Mouse (Mus musculus): ENCODE data around the gene Smyd3.

The Smyd3 gene

DNA sequence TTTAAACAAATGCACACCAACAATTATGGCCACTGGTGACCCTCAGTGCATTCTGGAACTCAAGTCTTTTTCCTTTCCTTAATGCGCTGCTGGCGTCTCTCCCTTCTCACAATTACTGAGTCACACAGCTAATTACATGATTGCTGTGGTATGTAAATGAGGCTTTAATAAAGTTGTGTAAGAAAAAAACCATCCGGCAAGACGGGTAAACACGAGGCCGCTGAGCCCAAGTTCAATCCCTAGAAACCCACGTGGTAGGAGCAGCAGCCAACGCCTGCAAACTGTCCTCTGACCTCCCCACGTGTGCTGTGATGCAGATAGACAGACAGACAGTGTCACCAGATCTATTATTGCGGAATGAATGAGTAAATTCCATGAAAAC lies 58.9 kb downstream of the Smyd3 start:
- DNase-seq (ENCODE audit: low spot score in 2 of 2) = no peak

DNA sequence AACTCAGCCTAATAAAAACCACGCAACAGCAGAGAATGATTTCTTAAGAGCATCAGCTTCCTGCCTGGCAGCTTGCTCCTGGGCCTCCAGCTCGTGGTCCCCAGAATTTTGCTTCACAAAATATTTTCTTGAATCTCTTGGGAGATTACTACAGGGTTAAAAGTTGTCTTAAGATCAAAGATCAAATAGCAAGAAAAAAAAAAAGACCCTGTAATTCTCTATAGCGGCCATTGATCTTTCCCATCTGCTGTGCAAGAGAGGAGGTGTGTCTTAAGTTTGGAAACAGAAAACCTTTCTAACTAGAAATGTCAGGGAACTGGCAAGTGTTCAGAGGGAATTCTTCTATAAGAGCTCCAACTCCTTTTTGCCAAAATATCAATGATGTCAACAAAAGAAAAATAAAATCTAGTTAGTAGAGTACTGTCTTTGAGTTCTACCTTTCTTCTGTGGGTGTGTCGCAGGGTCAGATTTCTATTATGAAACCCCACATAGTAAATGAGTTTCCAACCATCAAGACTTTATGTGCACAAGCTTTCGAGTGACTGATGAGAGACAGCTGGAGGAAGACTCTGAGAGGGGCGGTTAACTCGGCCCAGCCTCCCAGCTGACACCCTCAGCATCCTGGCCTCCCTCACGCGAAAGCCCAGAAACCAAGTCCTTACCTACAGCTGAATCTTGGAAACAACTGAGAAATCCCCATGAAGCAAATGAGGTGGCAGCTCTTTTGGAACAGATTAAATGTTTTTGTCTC lies 59.4 kb downstream of the Smyd3 start:
- no peak for DNase-seq (ENCODE audit: low spot score in 2 of 2)

DNA sequence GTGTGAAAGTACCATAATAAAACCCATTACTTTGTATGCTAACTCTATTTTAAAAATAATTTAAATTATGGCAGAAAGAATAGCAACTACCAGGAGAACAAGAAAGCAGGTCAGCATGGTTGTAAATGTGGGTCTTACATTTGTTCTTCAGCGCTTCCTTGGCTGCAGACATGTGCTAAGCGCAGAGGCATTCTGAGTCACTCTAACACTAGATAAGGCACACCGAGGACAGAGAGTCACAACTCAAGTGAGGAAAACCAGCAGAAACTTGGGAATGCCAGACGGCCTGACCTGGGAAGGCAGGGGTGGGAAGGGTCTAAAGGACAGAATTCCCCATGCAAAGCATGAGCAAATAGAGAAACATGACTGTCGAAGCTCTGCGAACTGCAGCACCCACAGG lies 63.2 kb downstream of the Smyd3 start:
- DNase-seq (ENCODE audit: low spot score in 2 of 2) = no peak

DNA sequence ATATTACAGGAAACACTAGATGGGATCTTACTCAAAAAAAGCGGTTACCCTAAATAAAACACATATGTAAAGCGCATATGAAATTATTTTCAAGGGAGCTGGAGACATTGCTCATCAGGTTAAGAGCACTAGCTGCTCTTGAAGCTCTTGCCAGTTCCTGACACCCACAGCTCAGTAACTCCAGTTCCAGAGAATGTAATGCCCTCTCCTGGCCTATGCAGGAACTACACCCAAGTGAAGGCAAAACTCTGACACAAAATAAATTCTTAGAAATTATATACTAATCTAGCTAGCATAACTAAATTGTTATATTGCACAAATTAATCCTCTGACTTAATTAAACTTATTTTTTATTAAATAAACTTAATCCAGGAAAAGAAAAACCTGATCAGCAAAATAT lies 66.6 kb downstream of the Smyd3 start:
- DNase-seq (ENCODE audit: low spot score in 2 of 2) = no peak

DNA sequence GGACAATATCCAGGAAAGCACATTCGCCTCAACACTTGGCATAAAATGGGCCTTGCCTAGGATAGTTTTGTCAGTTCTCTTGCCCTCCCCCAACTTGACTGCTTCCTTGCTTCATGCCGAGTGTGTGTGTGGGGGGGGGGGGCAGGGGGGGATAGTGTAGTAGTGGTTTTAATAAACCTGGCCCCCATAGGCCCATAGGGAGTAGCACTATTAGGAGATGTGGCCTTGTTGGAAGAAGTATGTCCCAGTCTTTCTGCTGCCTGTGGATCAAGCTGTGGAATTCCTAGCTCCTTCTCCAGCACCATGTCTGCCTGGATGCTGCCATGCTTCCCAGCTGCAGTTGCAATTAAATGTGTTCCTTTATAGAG lies 71.0 kb downstream of the Smyd3 start:
- no peak for DNase-seq (ENCODE audit: low spot score in 2 of 2)

DNA sequence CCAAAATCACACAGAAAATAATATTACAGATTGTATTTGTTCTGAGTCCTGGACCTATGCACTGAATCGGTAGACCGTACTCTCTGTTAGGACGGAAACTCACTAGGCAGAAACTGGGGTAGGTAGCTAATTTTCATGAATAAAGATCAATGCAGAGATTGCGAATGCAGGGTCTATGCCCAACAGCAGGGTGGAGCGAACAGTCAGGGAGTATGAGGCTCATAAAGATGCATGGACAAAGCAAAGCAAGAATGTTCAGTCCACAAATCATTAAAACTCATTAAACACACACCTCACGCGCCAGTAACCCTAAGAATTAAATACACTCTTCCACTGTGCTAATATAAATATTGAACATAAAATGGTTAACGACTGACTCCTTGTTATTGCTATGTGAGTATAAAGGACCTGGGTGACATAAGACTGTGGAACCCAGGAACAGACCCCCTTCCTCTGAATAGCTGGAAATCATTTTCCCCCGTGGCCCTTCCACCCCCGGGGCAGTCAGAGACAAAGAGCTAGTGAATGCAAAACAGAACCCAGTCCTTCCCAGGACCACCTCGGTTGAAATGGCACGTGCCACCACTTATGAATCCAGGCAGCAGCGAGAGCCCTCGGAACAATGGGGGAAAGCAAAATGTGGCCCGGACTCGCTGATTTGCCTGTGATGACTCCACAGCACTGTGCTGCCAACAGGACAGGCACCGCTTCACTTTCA lies 71.6 kb downstream of the Smyd3 start:
- no peak for DNase-seq (ENCODE audit: low spot score in 2 of 2)

DNA sequence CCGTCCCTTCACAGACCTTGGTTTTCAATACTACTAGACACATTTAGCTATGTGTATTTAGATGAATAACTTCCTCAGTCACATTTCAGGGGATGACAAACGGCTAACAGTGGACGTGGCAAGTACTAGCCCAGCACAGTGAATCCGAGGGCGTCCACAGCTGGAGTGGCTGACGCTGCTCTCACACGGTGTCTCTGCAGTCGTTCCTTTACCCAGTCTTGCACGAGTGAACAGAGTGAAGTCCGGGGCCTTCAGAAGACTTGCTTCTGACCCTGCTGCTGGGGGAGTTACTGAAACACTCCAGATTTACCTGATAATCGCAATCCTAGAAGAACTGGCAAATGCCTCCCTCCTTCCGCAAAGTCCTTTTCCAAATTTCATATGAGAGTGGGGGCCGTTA lies 74.0 kb downstream of the Smyd3 start:
- DNase-seq (ENCODE audit: low spot score in 2 of 2) = no peak

DNA sequence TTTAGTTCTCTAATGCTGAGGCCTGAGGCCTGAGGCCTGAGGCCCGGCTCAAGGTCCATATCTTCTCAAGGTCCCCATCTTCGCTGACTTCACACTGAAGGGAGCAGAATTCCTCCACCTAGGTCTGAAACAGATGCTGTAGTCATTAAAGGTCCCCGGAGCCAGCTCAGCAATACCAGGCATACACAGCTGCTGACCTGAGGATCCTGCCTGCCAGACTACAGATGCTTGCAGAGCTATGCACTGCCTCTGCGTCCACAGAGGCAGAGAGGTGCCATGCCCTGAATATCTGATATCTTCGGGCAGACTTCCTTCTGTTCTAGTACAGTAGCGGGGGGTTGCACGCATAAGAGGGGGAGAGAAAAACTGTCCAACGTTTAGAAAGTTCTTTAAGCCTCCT lies 74.4 kb downstream of the Smyd3 start:
- no peak for DNase-seq (ENCODE audit: low spot score in 2 of 2)

DNA sequence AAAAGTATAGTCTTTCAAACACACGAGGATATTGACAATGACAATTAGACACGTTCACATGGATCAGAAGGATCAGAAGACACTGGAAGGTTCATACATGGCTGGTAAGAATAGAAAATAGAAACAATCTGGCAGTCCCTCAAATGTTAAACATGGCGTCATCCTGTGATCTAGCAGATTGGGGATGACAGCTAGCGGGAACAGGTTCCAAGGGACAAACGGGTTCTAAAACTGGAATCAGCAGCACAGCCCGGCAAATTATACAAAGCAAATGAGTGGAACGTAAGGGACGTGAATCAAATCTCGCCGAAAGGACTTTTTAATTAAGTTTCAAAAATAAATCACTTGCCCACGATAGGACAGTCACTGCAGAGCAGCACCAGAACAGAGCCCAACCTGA lies 81.2 kb downstream of the Smyd3 start:
- no peak for DNase-seq (ENCODE audit: low spot score in 2 of 2)

DNA sequence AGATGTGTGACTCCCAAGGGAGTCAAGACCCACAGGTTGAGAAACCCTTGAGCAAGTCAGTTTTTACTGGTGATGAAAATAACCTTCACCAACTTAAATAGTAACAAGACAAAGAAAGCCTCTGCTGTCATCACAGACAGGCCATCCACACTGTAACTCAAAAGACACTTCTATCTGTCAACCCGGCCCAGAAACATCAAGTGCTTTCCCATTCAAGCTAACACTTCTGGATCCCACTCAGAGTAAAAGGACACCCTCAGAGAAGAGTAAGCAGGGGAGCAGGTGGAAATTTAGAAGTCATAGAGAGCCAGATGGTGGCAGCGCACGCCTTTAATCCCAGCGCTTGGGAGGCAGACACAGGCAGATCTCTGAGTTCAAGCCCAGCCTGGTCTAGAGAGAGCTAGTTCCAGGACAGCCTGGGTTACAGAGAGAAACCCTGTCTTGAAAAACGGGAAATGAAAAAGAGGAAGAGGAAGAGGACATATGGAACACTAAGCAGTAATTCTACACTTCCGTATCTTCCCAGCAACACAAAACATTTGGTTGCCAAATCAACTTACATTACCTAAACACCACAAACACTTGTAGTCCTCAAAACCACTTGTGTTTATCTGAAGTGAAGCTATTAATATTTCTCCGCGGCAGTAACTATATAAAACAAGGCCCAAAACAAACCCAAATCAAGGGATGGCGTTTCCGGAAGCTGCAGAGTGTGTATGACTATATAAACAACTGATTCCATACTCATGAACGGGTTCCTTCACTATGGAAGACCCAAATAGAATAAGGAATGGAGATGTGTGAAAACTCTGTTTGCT lies 83.2 kb downstream of the Smyd3 start:
- DNase-seq (ENCODE audit: low spot score in 2 of 2) = peak in 1 of 2 experiments; percentile 3

DNA sequence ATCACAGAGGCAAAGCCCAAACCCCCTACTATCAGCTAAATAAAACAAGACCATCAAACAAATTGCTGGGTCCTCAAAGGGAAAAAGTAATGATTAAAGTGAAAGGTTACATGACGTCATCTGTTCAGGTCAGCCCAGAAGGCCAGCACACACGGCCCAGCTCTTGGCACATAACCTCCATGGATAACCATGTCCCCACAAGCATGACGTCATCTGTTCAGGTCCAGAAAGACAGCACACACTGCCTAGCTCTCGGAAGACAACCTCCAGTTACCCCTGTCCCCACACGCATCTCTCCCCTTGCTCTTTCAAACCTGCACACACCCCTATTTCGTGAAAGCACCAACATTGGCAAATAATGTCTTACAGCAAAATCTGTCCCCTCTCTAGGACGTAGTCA lies 84.0 kb downstream of the Smyd3 start:
- no peak for DNase-seq (ENCODE audit: low spot score in 2 of 2)

DNA sequence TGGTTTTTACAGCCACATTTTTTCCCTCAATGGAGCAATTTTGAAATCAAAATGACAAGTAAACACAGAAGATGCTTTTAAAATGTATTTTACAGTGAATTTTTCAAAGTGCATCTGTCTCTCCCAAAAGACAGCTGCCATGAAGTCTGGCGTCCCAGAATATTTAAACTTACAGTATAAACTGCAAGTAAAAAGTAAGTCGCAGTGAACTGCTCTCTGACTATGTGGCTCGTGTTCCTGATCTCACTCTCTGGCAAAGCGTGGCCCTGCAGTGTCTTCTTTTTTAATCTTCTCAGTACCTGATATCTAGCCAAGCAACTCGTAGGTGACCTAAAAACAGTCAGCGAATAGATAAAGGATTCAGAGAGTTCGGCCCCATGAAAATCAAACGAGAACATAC lies 84.5 kb downstream of the Smyd3 start:
- DNase-seq (ENCODE audit: low spot score in 2 of 2) = no peak

DNA sequence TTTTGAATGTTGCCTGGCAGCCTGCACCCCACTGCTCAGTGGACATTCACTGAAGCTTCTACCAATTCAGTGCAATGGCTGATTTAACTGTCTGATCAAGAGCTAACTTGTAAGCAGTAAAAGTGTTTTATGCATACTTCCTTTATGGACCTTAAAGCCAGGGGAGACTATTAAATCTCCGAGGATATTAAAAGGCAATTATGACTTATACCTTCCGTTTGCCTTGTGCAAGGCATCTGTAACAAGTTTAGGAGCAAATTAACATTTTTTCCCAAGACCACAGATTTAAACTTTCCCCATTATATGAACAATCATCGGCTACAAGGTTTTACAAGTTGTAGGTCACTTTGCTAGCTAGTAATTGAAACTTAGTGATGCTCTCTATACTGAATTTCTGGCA lies 87.8 kb downstream of the Smyd3 start:
- DNase-seq (ENCODE audit: low spot score in 2 of 2) = no peak

DNA sequence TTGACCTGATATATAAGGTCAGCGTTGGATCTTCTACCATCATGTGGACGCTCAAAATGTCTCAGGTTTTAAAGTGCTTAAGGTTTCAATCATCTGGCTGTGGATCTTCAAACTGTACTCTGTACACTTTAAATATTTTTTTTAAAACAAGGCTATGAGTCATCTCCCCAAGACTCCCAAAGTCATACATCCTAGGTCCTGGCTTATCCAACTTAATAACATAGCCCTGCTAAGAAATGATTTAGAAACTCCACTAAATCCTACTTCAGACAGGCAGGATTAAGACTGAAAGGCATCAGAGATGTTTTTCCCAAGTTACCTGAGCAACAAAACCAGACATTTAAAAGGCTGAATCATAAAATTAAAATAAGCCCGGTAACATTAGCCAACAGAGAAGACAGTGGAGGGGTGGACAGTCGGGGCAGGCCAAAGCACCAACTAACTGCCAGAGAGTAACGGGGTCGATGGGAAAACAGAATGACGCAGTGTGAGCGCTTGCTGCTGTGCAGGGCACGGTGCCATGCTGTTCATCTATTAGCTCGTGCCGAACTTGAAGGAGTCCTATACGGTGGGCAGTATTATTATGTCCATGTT lies 92.9 kb downstream of the Smyd3 start:
- DNase-seq (ENCODE audit: low spot score in 2 of 2) = no peak

DNA sequence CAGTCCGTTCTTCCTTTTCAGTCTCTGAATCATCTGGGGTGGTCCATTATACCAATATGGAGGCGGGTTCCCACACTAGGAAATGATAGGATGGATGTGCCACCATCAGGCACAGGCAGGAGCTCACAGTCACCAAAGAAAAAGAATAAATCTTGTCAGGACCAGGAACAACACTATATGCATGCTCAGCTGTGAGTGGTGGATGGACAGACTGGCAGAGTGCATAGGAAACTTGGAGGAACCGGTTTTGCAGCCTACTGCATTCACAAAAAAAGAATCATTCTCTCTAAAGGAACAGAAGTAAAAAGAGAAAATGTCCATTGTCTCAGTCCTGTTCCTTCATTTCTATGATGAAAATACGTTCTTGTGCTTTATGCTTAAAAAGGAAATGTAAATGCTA lies 98.8 kb downstream of the Smyd3 start:
- no peak for DNase-seq (ENCODE audit: low spot score in 2 of 2)

DNA sequence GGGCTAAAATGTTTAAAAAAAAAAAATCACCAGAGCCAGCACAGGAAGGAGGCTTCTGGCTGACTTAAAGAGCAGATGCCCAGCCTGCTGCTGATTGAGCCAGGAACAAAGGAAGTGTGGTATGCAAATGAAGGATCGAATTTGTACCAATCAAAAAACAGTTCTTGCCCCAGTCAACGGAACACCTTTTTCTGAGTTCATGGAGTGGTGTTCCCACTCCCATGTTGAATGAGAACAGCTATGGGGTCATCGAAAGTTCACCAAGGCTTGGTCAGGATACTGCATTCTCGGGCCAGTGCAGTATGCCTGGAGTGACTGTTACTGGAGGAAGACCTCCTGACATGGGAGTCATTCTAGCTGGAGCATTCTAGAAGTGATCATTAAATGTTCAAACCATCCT lies 109.8 kb downstream of the Smyd3 start:
- DNase-seq (ENCODE audit: low spot score in 2 of 2) = no peak

DNA sequence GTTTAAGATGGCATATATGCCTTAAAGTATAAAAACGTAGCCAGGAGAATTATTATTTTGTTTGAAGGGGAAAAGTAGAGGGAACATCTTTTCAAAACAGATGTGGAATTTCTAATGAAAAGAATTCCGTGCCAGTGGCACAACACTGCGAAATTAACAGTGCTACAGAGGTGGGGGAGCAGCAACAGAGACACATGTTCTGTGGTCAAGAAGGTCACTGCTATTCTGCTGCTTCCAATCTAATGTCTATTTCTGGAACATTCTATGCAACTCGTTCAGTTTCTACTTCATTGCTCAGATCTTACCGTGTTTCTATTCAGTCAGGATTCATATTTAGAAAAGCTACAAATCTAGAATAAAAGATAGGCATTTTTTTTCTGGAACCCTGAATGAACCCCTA lies 117.0 kb downstream of the Smyd3 start:
- no peak for DNase-seq (ENCODE audit: low spot score in 2 of 2)

DNA sequence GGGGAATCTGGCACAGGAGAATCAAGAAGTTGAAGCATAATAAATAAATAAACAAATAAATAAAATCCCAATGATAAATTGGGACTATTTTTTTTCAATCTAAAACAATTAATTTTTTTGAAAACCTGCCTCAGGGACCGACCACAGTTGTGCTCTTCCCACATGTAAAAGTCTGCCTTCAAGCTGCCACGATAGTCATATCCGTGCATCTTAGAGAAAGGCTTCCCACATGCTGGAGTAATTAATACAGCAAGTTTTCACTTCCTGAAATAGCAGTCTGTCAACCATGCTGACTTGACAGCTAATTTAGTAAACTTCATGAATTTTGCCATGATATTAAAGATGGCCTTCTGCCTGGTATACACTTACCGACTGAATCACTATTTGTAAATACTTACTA lies 119.2 kb downstream of the Smyd3 start:
- DNase-seq (ENCODE audit: low spot score in 2 of 2) = no peak

DNA sequence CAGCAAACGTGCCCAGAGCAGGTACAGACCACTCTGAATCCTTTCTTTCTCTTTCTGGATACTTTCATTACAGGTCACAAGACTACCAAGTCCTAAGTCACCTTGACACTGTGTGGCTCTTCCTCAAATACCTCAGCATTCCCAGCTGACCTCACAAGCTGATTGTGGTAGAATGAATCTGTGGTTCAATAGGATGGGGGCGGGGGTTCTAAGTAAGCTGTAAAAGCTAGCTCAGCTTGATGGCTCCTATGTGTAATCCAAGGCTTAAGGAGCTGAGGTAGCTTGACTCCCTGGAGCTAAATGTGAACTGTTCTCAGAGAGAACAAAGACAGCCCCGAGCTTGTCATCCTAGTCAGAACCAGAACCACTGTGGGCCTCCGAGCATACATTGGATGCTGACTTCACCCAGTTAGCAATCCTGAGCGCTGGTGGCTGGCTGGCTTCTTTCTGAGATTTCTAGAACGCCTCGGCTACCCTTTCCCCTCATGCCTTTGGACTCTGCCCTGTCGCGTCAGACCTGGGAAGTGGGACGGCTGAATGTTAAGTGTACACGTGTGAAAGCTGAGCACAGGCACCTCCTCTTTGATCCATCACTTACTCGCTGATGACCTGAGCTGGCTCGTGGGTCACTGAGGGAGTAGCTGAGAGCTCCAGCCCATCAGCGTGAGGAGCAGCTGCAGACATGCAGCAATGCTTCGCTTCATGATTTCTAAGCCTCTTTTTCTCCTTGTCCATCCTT lies 131.4 kb downstream of the Smyd3 start:
- no peak for DNase-seq (ENCODE audit: low spot score in 2 of 2)

DNA sequence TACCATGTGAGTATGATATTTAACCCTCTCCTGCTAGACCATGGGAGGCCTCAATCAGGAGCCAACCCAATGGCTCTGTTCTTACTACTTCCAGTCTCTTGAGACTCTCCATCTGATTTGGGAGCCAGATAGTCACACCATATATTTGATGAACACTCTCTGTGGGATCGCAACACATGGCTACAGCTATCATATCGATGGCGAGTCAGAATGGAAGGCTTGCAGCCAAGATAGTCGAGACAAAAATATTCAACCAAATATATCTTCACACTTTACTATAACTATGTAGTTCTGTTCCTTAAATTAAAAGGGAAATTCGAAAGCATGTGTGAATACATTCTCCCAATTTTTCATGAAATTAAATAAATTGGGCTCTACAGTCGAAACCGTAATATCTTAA lies 132.2 kb downstream of the Smyd3 start:
- DNase-seq (ENCODE audit: low spot score in 2 of 2) = no peak

DNA sequence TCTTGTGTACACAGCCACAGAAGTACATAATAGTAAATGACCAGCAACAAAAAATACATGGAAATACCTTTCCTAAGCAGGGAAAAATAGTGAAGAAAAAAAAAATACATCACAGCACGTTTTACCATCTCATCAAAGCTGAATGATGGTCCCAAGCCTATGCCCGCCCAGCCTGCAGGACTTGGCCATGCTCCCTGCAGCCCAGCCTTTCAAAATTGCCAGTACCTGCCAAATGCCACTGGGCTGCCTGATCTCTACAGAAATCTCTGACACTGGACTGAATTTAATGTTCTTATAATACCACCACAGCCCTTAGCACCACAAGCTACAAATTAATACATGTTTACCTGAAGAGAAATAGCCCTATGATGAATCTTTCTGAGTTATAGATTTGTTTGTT lies 133.5 kb downstream of the Smyd3 start:
- DNase-seq (ENCODE audit: low spot score in 2 of 2) = no peak

DNA sequence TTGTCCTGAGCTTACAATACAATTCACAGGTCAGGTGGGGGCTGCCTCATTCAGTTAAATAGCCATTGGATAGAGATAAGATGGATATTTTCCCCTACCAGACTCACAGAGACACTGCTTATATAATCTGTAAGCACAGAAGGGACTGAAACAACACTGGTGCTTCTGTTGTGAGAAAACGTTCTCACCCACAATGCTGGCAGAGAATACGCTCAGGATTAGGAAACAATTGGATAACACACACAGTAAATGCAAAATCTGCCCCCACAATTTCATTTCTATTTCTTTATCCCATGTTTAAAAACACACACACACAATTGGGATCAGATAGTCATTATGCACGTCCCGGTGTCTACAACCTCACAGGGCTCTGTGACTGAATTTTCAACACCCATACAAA lies 139.7 kb downstream of the Smyd3 start:
- DNase-seq (ENCODE audit: low spot score in 2 of 2) = no peak

Data from spleen, postnatal 36 days (tissue).